Mouse (Mus musculus) monocyte, adult 2 months (primary cell): Measurements from ENCODE around the gene Dpt.
"Not testable (repeated sequence)": the region's sequence is repeated elsewhere in the genome, so short reads cannot be mapped to it uniquely, and the experiment has no call there.

Experiments used
- DNase-seq, 2 experiments: peaks; one replicate each; pipeline ENCODE4 v3.0.0; 2022; ENCODE audit warnings: low spot score in 2 of 2, low read depth in 1 of 2

Dpt gene

GRCm38 (mm10) chr1:164796471-164796870, at the start of gene Dpt:
Dpt (plus strand) TSS chr1:164796644.
- no peak for DNase-seq

- no peak for DNase-seq
Observed at GRCm38 (mm10) chr1:164753736-164754135, 42.7 kb upstream of the Dpt start.

- DNase-seq, result no peak
Observed at GRCm38 (mm10) chr1:164755671-164756070, 40.8 kb upstream of the Dpt start.

- DNase-seq, result no peak
Observed at GRCm38 (mm10) chr1:164756951-164757350, 39.5 kb upstream of the Dpt start.

GRCm38 (mm10) chr1:164758401-164758800, 38.0 kb upstream of the Dpt start:
- no peak for DNase-seq

GRCm38 (mm10) chr1:164762276-164762675, 34.2 kb upstream of the Dpt start:
- DNase-seq, result no peak

GRCm38 (mm10) chr1:164766646-164767045, 29.8 kb upstream of the Dpt start:
- no peak for DNase-seq

GRCm38 (mm10) chr1:164770611-164771010, 25.8 kb upstream of the Dpt start:
- DNase-seq, result no peak

GRCm38 (mm10) chr1:164780851-164781510, 15.5 kb upstream of the Dpt start:
- DNase-seq, result no peak

- no peak for DNase-seq
Observed at GRCm38 (mm10) chr1:164786165-164786564, 10.3 kb upstream of the Dpt start.

GRCm38 (mm10) chr1:164787771-164788170, 8.7 kb upstream of the Dpt start:
- DNase-seq, result no peak

- no peak for DNase-seq
Observed at GRCm38 (mm10) chr1:164788292-164788691, 8.2 kb upstream of the Dpt start.

- DNase-seq, result not testable (repeated sequence)
Observed at GRCm38 (mm10) chr1:164790296-164790695, 6.1 kb upstream of the Dpt start.

- DNase-seq, result no peak
Observed at GRCm38 (mm10) chr1:164793049-164793448, 3.4 kb upstream of the Dpt start.

GRCm38 (mm10) chr1:164797746-164798285, 1.4 kb downstream of the Dpt start:
- no peak for DNase-seq

- DNase-seq, result no peak
Observed at GRCm38 (mm10) chr1:164798471-164798922, 2.1 kb downstream of the Dpt start.

GRCm38 (mm10) chr1:164799161-164799560, 2.7 kb downstream of the Dpt start:
- DNase-seq, result no peak

- DNase-seq, result no peak
Observed at GRCm38 (mm10) chr1:164804277-164804676, 7.8 kb downstream of the Dpt start.

GRCm38 (mm10) chr1:164804751-164805435, 8.4 kb downstream of the Dpt start:
- no peak for DNase-seq

GRCm38 (mm10) chr1:164809371-164809770, 12.9 kb downstream of the Dpt start:
- no peak for DNase-seq

- DNase-seq, result no peak
Observed at GRCm38 (mm10) chr1:164811296-164811695, 14.9 kb downstream of the Dpt start.

GRCm38 (mm10) chr1:164814243-164814642, 17.8 kb downstream of the Dpt start:
- DNase-seq, result no peak
